Mouse (Mus musculus) olfactory bulb, adult 2 months (tissue): ENCODE results near the gene Myom1.

ENCODE experiments used
- CTCF ChIP-seq: fragments of 200-500 bp; IDR thresholded peaks from 2 replicates; pipeline ENCODE4 v1.5.1; 2012; ENCODE audit warnings: low read depth, mild to moderate bottlenecking, low read length, moderate library complexity; ENCODE audit not compliant: insufficient read depth
- POLR2A ChIP-seq: fragments of 200-500 bp; IDR thresholded peaks from 2 replicates; pipeline ENCODE4 v1.6.1; 2012; ENCODE audit warnings: mild to moderate bottlenecking, low read depth, low read length, moderate library complexity; ENCODE audit not compliant: insufficient read depth

DNA sequence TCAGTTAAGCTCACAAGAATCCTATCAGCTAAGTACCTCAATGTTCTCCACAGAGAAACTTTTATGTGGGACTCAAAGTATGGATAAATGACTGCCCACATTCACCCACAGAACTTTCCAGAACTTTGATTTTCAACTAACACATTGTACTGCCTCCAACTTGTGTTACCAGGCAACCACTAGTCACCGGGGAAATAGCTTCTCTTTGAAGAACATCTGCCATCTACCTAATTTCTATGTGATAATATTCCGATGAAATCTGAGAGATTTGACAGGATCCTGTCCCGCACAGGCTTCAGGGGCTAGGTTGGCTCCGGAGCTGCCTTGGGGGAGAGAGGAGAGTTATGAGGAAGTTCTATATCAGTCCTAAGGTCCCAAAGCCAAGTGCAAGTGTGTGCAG is 44.4 kb downstream of the Myom1 start:
- TF ChIP-seq POLR2A (no peak), CTCF (no peak)
